Mouse (Mus musculus): ENCODE results near the gene Arhgap32.

Arhgap32 gene

DNA sequence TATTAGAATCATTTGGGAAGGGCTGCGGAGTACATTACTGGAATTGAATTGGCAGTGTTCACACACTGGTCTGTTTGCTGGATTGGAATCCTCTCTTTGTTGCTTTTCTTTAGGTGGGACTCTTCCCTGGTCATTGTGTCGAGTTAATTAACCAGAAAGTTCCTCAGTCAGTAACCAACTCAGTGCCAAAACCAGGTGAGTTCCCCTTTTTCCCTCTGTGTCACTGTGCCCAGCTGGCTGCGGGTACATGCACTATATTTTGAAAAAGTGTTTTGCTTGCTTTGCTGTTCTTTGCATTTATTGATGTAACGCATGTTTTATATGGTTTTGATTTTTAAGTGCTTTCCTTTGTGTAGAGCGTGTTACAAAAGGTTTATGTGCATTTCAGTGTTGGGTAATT lies 92.1 kb downstream of the Arhgap32 start:
- no peak for DNase-seq

DNA sequence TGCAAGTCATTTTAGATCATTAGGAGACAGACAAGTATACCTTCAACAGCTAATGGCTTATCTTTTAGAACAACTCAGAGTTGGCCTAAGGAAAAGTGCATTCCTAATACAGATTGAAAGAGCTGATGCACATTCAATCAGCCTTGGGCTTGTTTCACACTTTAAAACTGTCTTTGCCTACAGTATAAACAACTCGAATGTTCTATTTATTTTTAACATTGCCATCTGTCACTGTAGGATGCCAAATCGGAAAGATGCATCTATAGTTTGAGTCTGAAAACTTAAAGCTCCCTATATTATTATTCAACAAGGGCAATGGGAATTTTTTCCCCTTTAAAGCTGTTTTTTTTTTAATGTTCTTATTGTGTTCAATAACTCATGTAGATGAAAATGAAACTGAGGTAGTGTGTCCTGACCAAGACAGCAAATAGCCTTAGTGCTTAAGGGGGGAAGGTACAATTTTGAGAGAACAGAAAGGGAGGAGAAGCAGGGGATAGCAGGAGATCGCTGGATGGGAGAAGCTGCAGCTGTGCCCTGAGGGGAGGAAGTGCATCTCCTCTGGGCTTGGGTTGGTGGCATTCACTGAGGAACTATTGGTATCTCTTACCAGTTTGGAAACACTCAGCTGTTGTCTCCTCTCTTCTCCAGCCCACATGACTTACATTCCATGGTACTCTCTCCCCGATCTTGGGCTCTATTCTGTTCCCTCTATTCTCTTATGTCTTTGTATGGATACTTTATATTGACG lies 101.1 kb downstream of the Arhgap32 start:
- no peak for DNase-seq

DNA sequence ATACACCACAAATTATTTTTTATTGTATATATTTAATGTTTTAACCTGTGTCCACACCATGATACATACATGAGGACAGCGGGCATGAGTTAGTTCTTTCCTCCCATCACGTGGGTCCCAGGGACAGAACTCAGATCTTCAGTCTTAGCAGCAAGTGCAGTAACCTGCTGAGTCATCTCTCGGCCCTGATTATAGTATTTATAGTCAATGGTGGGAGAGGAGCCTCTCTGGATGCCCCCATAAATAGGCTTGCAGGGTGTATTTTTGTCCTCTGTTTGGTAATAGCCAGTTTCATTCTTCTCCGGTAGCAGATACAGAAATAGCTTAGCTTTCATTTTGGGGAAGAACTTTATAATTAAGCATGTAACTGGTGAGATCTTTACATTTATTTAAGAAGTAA lies 103.5 kb downstream of the Arhgap32 start:
- DNase-seq, result no peak

DNA sequence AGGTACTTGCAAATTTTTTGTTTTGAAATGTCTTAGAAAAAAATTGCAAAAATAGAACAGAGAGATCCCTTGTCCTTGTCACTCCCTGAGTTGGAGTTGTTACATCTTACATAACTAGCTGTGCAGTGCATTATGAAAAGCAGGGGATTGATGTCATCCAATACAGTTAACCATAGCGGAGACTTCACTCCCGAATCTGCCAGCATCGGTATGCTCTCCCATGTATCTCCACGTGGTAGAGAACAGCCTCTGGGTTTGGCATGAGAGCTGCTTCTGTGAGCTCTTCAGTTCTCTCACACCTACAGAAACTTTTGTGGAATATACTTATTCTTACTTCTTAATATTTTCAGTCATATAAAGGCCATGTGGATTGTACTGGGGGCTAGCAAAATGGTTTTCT lies 106.2 kb downstream of the Arhgap32 start:
- no peak for DNase-seq

DNA sequence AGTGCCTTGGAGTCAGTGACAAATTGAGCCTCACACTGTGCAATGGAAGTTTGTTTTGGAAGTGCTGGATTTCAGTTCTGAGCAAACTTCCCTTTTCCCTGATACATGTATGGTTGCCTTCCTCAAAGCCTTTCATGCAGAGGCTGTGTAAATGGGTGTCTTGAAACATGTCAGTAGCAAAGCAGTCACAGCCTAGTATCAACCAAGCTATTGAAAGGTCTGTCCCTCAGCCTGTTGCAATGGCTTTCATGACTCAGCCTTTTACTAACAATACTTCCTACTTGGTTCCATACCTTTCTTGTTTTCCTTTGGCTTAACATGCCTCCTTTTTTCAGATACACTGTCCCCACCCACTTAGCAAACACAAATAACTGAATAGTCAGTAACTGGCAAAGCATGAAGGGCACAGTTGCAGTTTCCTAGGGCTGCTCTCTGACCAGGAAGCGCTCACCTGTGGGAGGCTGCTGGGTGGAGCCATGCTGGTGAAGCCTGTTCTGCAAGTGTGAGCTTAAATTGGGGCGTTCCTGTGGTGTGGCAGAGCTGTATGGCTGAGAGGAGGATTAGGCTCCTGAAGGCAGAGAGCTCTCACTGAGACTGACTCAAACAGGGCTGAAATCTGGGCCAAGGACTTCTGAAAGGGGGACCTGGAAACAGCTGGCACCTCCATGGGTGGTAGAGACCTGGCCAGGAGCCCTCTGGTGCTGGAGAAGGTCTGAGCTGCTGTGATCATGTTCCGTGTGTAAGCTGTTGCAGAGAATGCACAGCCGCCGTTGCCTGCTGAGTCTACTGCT lies 108.0 kb downstream of the Arhgap32 start:
- DNase-seq, result no peak

DNA sequence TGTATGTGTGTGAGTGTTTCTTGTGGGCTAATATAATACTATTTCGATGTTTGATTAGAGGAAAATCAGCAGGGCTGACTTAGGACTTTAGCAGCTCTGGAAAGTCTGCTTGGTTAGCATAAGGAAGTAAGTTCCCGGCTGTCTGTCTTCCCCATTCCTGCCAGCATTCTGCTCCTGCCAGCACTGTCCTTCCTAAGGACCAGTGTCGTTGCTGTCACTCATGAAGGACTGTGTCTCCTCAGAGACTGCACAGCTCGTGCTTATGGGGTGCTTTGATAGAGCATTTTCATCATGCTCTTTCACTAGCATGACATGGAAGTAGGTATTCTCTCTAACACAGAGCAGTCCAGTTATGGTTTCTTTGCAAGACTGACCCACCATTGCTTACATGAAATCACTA lies 109.0 kb downstream of the Arhgap32 start:
- DNase-seq, result no peak

DNA sequence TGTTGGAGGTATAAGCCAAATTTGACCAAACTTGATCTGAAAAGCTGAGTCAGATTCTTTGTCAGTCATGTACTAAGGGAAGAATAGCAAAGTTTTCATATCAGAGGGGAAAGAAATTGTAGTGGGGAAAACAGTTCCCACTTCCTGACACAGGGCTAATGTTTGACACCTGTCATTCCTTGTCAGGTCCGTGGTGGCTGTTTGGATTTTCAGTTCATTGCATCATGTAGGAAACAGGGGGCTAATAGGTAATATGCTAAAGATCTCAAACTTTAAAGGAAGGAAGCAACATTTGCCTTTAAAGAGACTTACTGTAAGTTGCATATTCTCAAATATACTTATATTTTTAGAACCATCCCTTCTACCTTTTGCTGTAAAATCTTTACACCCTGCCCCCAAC lies 109.6 kb downstream of the Arhgap32 start:
- no peak for DNase-seq

DNA sequence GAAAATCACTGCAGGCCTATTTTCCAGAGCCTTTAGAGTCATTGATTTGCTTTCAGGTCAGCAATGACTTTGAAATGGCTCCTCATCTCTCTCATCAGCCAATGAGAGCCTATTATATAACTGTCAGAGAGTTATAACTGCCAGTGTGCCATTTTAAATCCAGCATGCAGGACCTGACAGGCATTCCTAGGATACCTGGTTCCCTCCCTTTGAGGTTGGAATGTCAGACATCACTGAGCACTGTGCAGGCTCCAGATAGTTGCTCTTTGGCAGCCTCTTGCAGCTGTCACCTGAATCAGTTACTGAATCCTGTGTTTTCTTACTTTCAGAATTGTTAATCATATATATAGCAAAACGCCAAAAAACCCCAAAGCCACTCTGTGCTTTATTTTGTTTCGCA lies 111.1 kb downstream of the Arhgap32 start:
- no peak for DNase-seq

DNA sequence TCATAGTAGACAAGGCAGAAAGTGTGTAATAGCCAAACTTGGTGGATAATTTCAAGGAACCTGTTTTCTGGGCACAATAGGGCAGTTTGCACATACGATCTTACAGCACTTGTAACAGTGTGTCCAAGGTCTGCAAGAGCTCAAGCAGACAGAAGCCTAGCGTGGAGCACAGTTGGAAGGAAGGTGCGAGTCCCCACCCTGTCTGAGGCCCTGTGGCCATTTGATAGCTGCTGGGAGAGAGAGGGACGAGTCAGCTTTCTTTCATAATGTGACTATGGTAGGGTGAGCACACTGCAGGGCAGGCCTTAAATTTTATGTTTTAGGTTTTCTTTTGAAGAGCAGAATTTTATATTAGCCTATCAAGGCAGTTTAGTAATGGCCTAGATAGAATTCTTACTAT lies 117.7 kb downstream of the Arhgap32 start:
- DNase-seq, result no peak

DNA sequence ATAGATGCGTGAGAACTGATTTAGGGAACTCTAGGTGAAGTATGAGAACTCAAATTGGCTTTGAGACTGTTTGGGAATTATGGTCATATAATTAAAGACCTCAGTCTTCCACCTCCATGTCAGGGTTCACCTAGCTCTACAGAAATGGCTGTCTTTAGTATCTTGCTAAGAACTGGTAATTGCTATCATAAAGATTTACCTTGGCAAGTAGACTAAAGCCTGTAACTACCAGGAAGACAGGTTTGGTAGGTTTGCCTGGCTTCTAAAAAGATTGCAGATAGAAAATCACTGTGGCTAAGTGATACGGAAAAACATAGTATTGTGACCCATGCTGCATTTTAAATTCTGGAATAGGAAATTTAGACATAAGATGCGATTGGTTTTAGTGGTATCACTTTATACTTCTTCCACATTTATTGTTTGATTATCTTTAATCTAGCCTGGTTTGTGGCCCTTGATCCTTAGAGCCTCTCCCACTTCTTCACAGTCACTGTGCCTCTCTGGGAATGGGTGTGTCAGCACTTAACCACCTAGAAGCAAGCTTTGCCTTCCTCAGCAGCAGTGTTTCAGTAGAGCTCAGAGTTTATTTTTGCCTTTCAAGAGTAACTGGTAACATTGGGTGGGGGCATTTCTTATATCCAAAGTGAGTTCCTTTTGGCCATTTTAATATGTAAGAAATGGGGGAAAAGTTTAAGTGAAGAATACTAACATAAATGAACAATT lies 119.0 kb downstream of the Arhgap32 start:
- no peak for DNase-seq

DNA sequence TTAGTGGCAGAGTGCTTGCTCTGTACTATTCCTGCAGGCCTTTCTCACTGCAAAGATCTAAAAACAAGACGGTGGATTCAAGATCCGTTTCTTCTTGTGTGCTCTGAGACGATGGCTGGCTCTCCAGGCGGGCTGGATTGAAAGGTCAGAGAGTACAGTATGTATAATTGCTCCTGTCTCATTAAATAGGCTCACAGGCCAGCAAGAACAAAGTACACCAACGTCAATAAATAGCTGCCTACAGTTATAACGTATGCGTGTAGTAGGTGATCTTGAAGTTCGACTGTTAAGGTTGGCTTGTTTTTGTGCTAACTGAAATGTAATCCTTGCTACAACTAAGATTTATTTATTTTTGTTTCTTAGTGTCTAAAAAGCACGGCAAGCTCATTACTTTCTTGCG lies 123.0 kb downstream of the Arhgap32 start:
- DNase-seq, result no peak

DNA sequence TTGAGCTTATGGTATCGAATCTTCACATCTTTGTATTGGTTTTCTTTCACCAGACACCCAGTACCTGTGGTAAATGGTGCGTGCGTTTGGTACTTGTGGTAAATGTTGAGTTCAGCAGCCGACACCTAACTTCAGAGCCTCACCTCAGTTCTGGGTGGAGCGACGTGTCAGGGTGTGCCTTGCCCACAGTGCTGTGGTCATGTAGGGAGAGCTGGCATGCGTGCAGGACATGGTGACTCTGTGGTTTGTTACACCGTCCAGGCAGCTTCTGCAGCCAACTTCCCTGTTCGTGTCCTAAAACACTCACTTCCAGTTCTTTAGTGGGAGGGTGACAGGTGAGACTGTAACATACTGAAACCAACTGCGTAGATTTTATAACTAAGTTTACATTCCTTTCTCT lies 123.5 kb downstream of the Arhgap32 start:
- DNase-seq, result no peak

DNA sequence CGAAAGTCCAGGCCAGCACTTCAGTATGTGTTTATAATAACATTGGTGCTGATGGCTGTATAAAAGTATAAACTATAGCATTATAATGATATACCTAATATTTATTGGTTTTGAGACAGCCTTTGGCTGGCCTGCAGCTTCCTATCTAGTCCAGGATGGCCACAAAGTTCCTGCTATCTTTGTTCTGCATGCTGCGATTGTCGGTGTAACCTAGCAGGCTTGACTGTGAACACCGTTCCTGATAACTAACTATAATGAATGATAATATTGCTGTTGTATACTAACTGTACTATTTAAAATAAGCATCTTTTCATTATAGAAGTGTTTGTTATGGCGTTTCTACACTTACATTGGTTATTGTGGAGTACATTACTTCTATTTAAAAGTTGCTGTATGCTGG lies 124.5 kb downstream of the Arhgap32 start:
- no peak for DNase-seq

DNA sequence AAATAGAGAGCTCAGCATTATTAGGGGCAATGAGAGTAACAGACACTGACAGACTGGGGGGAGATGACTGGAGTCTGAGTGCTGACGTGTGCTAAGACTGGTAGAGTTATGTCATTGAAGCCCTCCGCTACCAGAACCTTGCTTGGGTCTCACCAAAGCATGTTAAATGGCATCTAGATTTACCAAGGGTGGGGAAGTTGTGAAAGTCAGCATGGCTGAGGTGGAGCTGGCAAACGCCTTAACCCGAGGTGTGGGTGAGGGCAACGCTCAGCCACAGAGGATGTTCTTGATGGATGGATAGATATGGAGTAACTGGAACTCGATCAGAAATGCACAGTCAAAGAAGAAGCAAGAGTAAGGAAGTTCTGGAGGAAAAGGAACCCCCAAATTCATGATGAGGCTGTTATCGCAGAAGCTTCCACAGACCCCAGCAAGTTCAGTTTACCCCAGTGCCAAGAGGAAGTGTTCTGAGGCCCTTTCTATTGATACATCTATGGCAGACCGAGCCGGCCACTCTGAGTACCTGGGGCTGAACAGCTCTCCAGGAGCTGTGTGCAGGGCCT lies 125.8 kb downstream of the Arhgap32 start:
- no peak for DNase-seq

DNA sequence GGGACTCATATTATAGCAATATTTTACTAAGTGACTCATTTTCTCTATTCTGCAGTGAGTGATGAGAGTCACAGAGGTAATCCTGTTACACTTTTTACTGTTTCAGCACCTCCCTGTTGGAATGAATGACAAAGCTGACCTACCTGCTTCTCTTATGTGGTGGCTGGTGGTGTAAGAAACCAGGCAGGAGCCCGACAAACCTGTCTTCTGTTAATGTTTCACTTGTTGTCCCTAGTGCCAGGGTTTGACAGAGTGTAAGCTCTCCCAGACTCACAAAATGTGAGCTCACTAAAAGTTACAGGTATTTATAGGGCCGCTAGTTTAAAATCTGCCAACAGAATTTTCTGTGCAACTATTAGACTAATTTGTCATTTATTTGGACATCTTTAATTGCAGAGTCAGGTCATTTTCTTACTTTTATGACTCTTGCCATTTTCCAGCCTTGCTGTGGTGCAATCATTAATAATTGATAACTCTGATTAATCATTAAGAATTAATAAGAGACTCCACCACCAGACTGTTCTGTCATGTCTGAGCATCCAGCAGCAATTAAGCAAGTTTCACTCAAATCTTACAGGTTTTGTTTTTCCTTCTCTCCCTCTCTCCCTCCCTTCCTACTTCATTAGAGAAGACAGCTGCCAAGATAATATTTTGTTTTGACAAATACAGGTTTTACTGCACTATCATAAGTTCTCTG lies 127.1 kb downstream of the Arhgap32 start:
- no peak for DNase-seq

DNA sequence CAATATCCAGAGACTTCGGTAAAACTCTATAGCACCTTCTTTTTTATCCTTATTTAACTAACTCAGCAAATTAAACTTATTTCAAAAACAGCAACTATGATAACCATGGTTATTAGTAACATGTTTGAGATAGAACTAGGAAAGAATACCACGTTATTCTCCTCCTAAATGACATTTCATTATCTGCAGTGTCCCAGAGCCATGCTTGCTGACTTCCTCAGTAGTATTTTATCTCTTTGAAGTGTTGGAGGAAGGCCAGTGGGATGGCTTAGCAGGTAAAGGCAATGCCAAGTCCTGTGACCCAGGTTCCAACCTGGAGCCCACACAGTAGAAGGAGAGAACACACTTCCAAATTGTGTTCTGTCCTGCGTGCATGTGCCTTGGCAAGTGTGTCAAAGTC lies 129.3 kb downstream of the Arhgap32 start:
- no peak for DNase-seq

DNA sequence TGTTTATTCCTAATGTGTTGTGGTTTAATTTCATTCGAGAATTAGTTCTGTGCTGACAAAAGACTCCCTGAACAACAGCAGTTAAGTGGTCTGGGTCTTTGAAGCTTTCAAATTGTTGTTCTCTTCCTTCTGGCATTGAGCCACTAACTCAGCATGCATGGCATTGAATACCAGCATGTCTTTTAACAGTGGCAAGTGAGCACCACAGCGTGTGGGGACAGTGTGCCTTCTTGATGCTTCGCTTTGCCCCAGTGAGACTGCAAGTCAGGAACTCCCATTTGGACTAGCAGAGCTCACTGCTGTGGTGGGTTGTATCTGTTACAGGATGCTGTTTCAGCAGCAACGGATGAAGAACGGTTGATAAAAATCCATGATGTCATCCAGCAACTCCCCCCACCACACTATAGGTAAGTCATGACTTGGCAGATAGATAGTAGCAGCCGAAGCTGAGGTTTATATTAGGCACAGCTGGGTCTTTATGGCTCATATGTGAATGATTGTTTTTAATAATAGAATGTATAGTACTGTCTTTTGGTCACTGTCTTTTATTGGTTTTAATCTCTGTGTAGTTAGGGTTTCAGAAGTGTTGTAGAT lies 130.3 kb downstream of the Arhgap32 start:
- DNase-seq, result no peak

DNA sequence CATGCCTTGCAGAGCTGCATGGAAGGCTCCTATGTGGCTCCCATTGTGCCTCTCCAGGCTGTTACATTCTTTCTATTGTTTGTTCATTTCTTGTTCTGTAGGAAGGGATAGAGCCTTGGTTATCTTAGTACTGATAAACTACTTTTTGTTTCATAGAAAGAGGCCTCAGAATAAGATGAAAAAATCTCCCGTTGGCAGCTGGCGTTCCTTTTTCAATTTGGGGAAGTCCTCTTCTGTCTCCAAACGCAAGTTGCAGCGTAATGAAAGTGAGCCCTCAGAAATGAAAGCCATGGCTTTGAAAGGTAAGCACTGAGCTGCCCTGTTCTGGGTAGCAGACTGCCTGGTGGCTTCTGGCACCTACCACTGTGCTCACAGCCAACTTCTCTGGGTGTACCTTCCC lies 134.6 kb downstream of the Arhgap32 start:
- DNase-seq, result no peak

DNA sequence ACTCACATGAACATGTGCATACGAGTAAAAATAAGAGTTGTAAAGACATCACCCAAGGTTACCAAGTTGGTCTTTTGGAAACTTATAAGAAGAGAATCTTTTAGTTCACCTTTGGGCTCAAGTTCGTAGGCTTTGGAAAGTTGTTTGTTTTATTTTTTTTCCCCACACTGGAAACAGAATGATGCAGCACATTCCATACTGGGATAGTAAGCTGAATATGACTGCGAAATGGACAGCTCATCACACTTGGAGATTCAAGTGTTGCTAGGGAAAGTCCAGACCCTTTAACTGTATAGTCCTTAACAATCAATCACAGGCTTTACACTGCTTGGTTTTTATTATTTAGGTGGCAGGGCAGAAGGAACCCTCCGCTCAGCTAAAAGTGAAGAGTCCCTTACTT lies 137.8 kb downstream of the Arhgap32 start:
- no peak for DNase-seq

DNA sequence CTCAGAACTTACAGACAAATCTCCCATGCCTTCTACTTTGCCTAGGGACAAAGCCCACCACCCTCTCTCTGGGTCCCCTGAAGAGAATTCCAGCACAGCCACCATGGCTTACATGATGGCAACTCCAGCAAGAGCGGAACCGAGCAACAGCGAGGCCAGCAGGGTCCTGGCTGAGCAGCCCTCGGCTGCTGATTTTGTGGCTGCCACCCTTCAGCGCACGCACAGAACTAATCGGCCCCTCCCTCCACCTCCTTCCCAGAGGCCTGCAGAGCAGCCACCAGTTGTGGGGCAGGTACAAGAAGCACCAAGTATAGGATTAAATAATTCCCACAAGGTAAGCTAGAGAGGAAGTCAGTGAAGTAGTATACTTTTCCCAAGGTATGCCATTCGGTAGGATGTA lies 141.4 kb downstream of the Arhgap32 start:
- DNase-seq, result no peak

DNA sequence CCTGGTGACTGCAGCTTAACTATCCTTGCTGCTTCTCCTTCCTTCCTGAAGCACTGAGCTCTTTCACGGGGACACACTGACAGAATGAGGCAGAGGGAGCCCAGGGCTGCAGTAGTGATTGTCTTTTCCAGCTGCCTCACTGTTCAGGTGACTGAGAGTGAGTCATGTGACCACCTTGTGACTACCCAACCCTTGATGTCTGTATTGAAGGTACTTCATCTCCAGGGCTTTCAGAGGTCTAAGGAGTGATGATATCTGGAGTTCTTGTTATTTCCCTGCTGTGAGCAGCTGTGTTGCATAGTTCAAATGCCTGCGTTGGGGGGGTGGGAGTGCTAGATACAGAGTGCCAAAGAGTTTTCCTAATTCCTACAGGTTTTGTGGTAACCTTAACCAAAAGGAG lies 141.9 kb downstream of the Arhgap32 start:
- DNase-seq, result no peak

DNA sequence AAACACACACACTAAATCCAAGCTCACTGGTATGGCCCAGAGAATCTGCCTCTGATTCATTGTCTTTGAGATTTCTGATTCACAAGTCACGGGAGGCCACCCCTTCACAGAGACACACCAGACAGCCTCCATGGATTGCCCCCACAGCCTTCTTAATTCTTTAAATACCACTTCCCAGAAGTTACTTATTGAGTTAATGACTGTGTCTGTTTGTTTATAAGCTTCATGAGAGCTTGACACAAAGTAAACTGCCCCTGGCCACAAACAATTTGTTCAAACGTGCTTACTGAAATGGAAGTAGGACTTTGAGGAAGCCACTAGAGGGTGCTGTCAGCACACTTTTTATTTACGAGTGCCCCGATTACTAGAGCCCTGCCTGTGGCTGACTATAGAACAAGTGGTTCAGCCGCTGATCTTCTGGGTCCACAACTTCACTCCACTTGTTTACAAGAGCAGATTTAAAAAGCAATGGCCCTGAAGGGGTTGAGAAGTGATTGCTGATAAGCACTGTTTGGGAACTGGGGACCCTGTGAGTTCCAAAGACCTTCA lies 156.0 kb downstream of the Arhgap32 start:
- DNase-seq, result peak; percentile 5 to 23
